Mouse (Mus musculus) cerebellum, adult 9-11 months (tissue): ENCODE measurements around the gene Vps72.

Source experiments
- DNase-seq: peaks from one replicate; pipeline ENCODE4 v3.0.0; 2022

Gene Vps72

DNA sequence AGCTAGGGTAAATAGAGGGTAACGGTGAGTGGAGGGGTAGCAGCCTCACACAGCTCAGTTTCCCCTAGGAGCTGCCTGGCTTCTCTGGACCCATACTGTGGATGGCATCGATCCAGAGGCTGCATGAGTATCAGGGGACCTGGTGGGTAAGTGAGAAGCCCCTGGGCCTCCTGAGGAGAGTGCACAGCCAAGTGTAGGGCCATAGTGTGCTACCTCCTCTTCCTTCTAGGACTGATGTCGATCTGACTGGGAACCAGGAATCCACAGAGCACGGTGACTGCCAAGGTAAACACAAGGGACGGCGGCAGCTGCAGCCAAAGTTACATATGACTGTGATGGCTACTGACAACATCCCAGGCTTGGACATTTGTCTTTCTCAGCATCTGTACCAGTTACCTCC lies 60.3 kb downstream of the Vps72 start:
- DNase-seq = no peak
